Mouse (Mus musculus): ENCODE data around the gene Gm3286. TPM values are rescaled to one million over a fixed set of nuclear protein-coding genes. Genes with fewer than 3 reads are reported as not detected.
"Not testable (repeated sequence)": the region's sequence is repeated elsewhere in the genome, so short reads cannot be mapped to it uniquely, and the experiment has no call there.

Gm3286 gene
- polyA plus RNA-seq (2015; fragmentation: Nextera tagmentation; extraction: Ambion mirVana) = not detected in 2 replicates

DNA sequence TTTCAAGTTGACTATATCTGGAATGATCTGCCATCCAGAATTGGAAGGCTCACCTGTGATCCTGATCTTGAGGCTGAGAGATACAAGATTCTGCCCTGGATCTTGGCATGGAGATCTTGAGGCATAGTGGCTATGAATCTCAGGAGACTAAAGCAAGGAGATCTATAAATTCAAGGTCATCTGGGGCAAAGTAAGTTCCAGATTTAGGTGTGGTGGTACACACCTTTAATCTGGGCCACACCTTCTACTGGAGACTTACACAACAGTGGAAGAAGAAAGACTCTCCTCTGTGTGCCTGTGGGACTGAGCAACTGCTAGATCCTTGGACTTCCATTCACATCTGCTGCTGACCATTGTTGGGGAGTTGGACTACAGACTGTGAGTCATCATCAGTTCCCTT lies at the start of gene Gm3286:
Gene Gm3286 (plus strand): TSS at position 301 of the 400 bp plus-strand sequence.
- H3K27me3 ChIP-seq (replicated peaks); H3K36me3 ChIP-seq; H3K27ac ChIP-seq (replicated peaks); ATAC-seq (ENCODE audit: extremely low read depth, insufficient number of reproducible peaks, low FRiP score, low TSS enrichment); H3K4me3 ChIP-seq; H3K9me3 ChIP-seq; H3K9ac ChIP-seq; H3K4me2 ChIP-seq; H3K4me1 ChIP-seq: not testable (repeated sequence)

Other genes with a start within 250 kb of the Gm3286 start
- gene Gm10424, start 238.0 kb upstream of the Gm3286 start, polyA plus RNA-seq (2015; fragmentation: Nextera tagmentation; extraction: Ambion mirVana) = 0.11 TPM in 1 of 2 replicates, not detected in the other
- gene Gm3259, start 204.8 kb upstream of the Gm3286 start, polyA plus RNA-seq (2015; fragmentation: Nextera tagmentation; extraction: Ambion mirVana) = not detected in 2 replicates
- not detected in 2 replicates for gene D5Ertd577e, start 54.0 kb upstream of the Gm3286 start, polyA plus RNA-seq (2015; fragmentation: Nextera tagmentation; extraction: Ambion mirVana)
- gene Gm7971, start 84.1 kb downstream of the Gm3286 start, polyA plus RNA-seq (2015; fragmentation: Nextera tagmentation; extraction: Ambion mirVana) = not detected in 2 replicates
- gene Gm7978, start 225.4 kb downstream of the Gm3286 start, polyA plus RNA-seq (2015; fragmentation: Nextera tagmentation; extraction: Ambion mirVana) = not detected in 2 replicates
- gene Gm7982, start 231.3 kb downstream of the Gm3286 start, polyA plus RNA-seq (2015; fragmentation: Nextera tagmentation; extraction: Ambion mirVana) = not detected in 2 replicates